Mouse (Mus musculus) myocyte (in vitro differentiated cells): ENCODE data around the gene Cela1. TPM values are rescaled to one million over a fixed set of nuclear protein-coding genes. Genes with fewer than 3 reads are reported as not detected.

Experiments
- H3K27me3 ChIP-seq: one replicate; pipeline ENCODE4 v1.6.1; 2011; ENCODE audit not compliant: control insufficient read depth, insufficient read depth, insufficient read length
- H3K36me3 ChIP-seq: one replicate; pipeline ENCODE4 v1.6.1; 2011; ENCODE audit not compliant: control insufficient read depth, insufficient read depth
- H3K4me2 ChIP-seq: one replicate; pipeline ENCODE4 v1.6.1; 2011; ENCODE audit warnings: low read depth, control low read depth
- H3K4me3 ChIP-seq: one replicate; pipeline ENCODE4 v1.5.1; 2011; ENCODE audit warnings: mild to moderate bottlenecking, control low read depth, moderate library complexity
- H3K79me2 ChIP-seq: one replicate; pipeline ENCODE4 v1.6.1; 2011; ENCODE audit not compliant: control insufficient read depth, insufficient read depth
- H3ac ChIP-seq: one replicate; pipeline ENCODE4 v1.6.1; 2011; ENCODE audit not compliant: control insufficient read depth, insufficient read length
- CEBPB ChIP-seq: IDR thresholded peaks from 2 replicates; pipeline ENCODE4 v1.6.1; 2011; ENCODE audit warnings: mild to moderate bottlenecking, moderate library complexity; ENCODE audit not compliant: poor library complexity, insufficient read depth, severe bottlenecking
- E2F4 ChIP-seq: IDR thresholded peaks from one replicate; pipeline ENCODE4 v1.6.1; 2011; ENCODE audit warnings: mild to moderate bottlenecking, control low read depth, moderate library complexity; ENCODE audit not compliant: insufficient read depth
- MAX ChIP-seq: IDR thresholded peaks from one replicate; pipeline ENCODE4 v1.6.1; 2011; ENCODE audit warnings: low read depth, mild to moderate bottlenecking, control low read depth
- MYOD1 ChIP-seq, 3 experiments: IDR thresholded peaks; one replicate each; pipeline ENCODE4 v1.6.1; 2011; ENCODE audit warnings: control low read depth in 2 of 3, low read depth in 2 of 3, mild to moderate bottlenecking in 2 of 3, moderate library complexity in 1 of 3; ENCODE audit not compliant: insufficient read length in 2 of 3, control insufficient read depth in 1 of 3
- MYOG ChIP-seq, 3 experiments: IDR thresholded peaks; one replicate each; pipeline ENCODE4 v1.6.1; 2011; ENCODE audit warnings: control low read depth in 2 of 3, low read depth in 2 of 3, mild to moderate bottlenecking in 2 of 3; ENCODE audit not compliant: insufficient read length in 2 of 3, control insufficient read depth in 1 of 3, insufficient read depth in 1 of 3
- POLR2A ChIP-seq: IDR thresholded peaks from one replicate; pipeline ENCODE4 v1.6.1; 2011; ENCODE audit warnings: low read depth, mild to moderate bottlenecking, control low read depth, moderate library complexity; ENCODE audit not compliant: insufficient read length
- POLR2AphosphoS2 ChIP-seq: IDR thresholded peaks from one replicate; pipeline ENCODE4 v1.6.1; 2011; ENCODE audit warnings: low read depth, control low read depth; ENCODE audit not compliant: insufficient read length
- REST ChIP-seq: IDR thresholded peaks from one replicate; pipeline ENCODE4 v1.6.1; 2011; ENCODE audit warnings: mild to moderate bottlenecking, control low read depth, moderate library complexity; ENCODE audit not compliant: insufficient read depth, insufficient read length
- SRF ChIP-seq: IDR thresholded peaks from one replicate; pipeline ENCODE4 v1.6.1; 2011; ENCODE audit warnings: low read depth; ENCODE audit not compliant: control insufficient read depth, insufficient read length
- TCF12 ChIP-seq: IDR thresholded peaks from one replicate; pipeline ENCODE4 v1.6.1; 2011; ENCODE audit warnings: mild to moderate bottlenecking, control low read depth; ENCODE audit not compliant: poor library complexity, insufficient read depth, severe bottlenecking
- TCF3 ChIP-seq: IDR thresholded peaks from one replicate; pipeline ENCODE4 v1.6.1; 2011; ENCODE audit warnings: low read depth, control low read depth; ENCODE audit not compliant: insufficient read length
- USF1 ChIP-seq: IDR thresholded peaks from one replicate; pipeline ENCODE4 v1.6.1; 2011; ENCODE audit warnings: low read depth, mild to moderate bottlenecking, control low read depth, moderate library complexity
- polyA plus RNA-seq: library from polyadenylated mRNA; unstranded; fragments of >200 nt; fragmentation: generic; extraction: Trizol; gene quantifications from one replicate; pipeline ENCODE4 v1.2.1, GENCODE M21; 2012; ENCODE audit warnings: missing spikeins

The Cela1 gene
- polyA plus RNA-seq, 1 experiment = 23.5 TPM

- H3ac ChIP-seq = no peak overlapping the region
- H3K4me3 ChIP-seq = no peak overlapping the region
- H3K4me2 ChIP-seq = no peak overlapping the region
- no peaks in the 10 kb centered on the region for H3K27me3 ChIP-seq
- no peaks in the 10 kb centered on the region for H3K36me3 ChIP-seq
- H3K79me2 ChIP-seq = no peaks in the 10 kb centered on the region
- TF ChIP-seq MYOD1 (IDR thresholded peaks at IDR 0.05; ENCODE audit: control insufficient read depth in 1 of 3, insufficient read length in 2 of 3, low read depth in 2 of 3) (no peak), USF1 (no peak), TCF12 (no peak), TCF3 (no peak), CEBPB (no peak), SRF (no peak), MAX (no peak), MYOG (IDR thresholded peaks at IDR 0.05; ENCODE audit: control insufficient read depth in 1 of 3, insufficient read depth in 1 of 3, insufficient read length in 2 of 3, low read depth in 2 of 3) (no peak), POLR2AphosphoS2 (no peak), REST (no peak), POLR2A (no peak), E2F4 (no peak)
Measured at GRCm38 (mm10) chr15:100678581-100678980, 9.1 kb downstream of the Cela1 start.

GRCm38 (mm10) chr15:100677675-100678074, 10.0 kb downstream of the Cela1 start:
- no peak overlapping the region for H3ac ChIP-seq
- H3K4me2 ChIP-seq = no peak overlapping the region
- no peak for TF ChIP-seq POLR2A
- TF ChIP-seq E2F4 = no peak
- TF ChIP-seq MAX = no peak
- TF ChIP-seq SRF = no peak
- no peak for TF ChIP-seq MYOG (IDR thresholded peaks at IDR 0.05; ENCODE audit: control insufficient read depth in 1 of 3, insufficient read depth in 1 of 3, insufficient read length in 2 of 3, low read depth in 2 of 3)
- no peak for TF ChIP-seq POLR2AphosphoS2
- TF ChIP-seq TCF3 = no peak
- no peak for TF ChIP-seq TCF12
- no peak for TF ChIP-seq REST
- TF ChIP-seq MYOD1 (IDR thresholded peaks at IDR 0.05; ENCODE audit: control insufficient read depth in 1 of 3, insufficient read length in 2 of 3, low read depth in 2 of 3) = no peak
- TF ChIP-seq CEBPB = no peak
- H3K36me3 ChIP-seq = no peaks in the 10 kb centered on the region
- no peak overlapping the region for H3K4me3 ChIP-seq
- H3K27me3 ChIP-seq = no peaks in the 10 kb centered on the region
- H3K79me2 ChIP-seq = no peaks in the 10 kb centered on the region

GRCm38 (mm10) chr15:100676521-100676920, 11.2 kb downstream of the Cela1 start:
- H3K4me2 ChIP-seq = no peak overlapping the region
- no peaks in the 10 kb centered on the region for H3K27me3 ChIP-seq
- H3K4me3 ChIP-seq = no peak overlapping the region
- no peaks in the 10 kb centered on the region for H3K36me3 ChIP-seq
- no peaks in the 10 kb centered on the region for H3K79me2 ChIP-seq
- no peak overlapping the region for H3ac ChIP-seq
- no peak for TF ChIP-seq USF1
- no peak for TF ChIP-seq TCF12
- TF ChIP-seq MYOG (IDR thresholded peaks at IDR 0.05; ENCODE audit: control insufficient read depth in 1 of 3, insufficient read depth in 1 of 3, insufficient read length in 2 of 3, low read depth in 2 of 3) = no peak
- TF ChIP-seq POLR2AphosphoS2 = no peak
- no peak for TF ChIP-seq CEBPB
- no peak for TF ChIP-seq TCF3
- TF ChIP-seq SRF = no peak
- TF ChIP-seq E2F4 = no peak
- TF ChIP-seq POLR2A = no peak
- no peak for TF ChIP-seq MAX

GRCm38 (mm10) chr15:100675486-100675885, 12.2 kb downstream of the Cela1 start:
- no peaks in the 10 kb centered on the region for H3K27me3 ChIP-seq
- H3K4me2 ChIP-seq = no peak overlapping the region
- no peak overlapping the region for H3K4me3 ChIP-seq
- H3K36me3 ChIP-seq = no peaks in the 10 kb centered on the region
- no peaks in the 10 kb centered on the region for H3K79me2 ChIP-seq
- H3ac ChIP-seq = no peak overlapping the region
- TF ChIP-seq SRF = no peak
- TF ChIP-seq MYOG (IDR thresholded peaks at IDR 0.05; ENCODE audit: control insufficient read depth in 1 of 3, insufficient read depth in 1 of 3, insufficient read length in 2 of 3, low read depth in 2 of 3) = no peak
- TF ChIP-seq TCF3 = no peak
- no peak for TF ChIP-seq CEBPB
- no peak for TF ChIP-seq MYOD1 (IDR thresholded peaks at IDR 0.05; ENCODE audit: control insufficient read depth in 1 of 3, insufficient read length in 2 of 3, low read depth in 2 of 3)
- no peak for TF ChIP-seq MAX
- TF ChIP-seq USF1 = no peak
- no peak for TF ChIP-seq E2F4
- no peak for TF ChIP-seq REST
- TF ChIP-seq POLR2A = no peak
- TF ChIP-seq POLR2AphosphoS2 = no peak
- no peak for TF ChIP-seq TCF12

- H3K36me3 ChIP-seq = no peaks in the 10 kb centered on the region
- H3K79me2 ChIP-seq = no peaks in the 10 kb centered on the region
- H3K4me3 ChIP-seq = no peak overlapping the region
- no peak overlapping the region for H3ac ChIP-seq
- no peak overlapping the region for H3K4me2 ChIP-seq
- no peak for TF ChIP-seq USF1
- H3K27me3 ChIP-seq = no peaks in the 10 kb centered on the region
Measured at GRCm38 (mm10) chr15:100674566-100674965, 13.2 kb downstream of the Cela1 start.
